Mouse (Mus musculus) midbrain, embryonic 15.5 days (tissue): ENCODE results near the gene Cdh8. TPM values are rescaled to one million over a fixed set of nuclear protein-coding genes. Genes with fewer than 3 reads are reported as not detected.

Experiments used
- ATAC-seq: fragments of 200-750 bp; cut with Nextera tagmentation; replicated peaks from 2 replicates; pipeline ENCODE4 v1.8.0; 2017; ENCODE audit warnings: moderate TSS enrichment
- H3K27ac ChIP-seq: fragments of 300-500 bp; sonication (generic); 2 replicates; pipeline ENCODE4 v1.5.1; 2015; ENCODE audit warnings: mild to moderate bottlenecking, inconsistent platforms
- H3K27me3 ChIP-seq: fragments of 300-500 bp; sonication (generic); replicated peaks from 2 replicates; pipeline ENCODE4 v1.6.1; 2015; ENCODE audit warnings: inconsistent platforms
- H3K36me3 ChIP-seq: fragments of 300-500 bp; sonication (generic); replicated peaks from 2 replicates; pipeline ENCODE4 v1.6.1; 2015; ENCODE audit warnings: inconsistent platforms
- H3K4me1 ChIP-seq: fragments of 300-500 bp; sonication (generic); 2 replicates; pipeline ENCODE4 v1.6.1; 2015; ENCODE audit warnings: inconsistent platforms
- H3K4me2 ChIP-seq: fragments of 300-500 bp; sonication (generic); 2 replicates; pipeline ENCODE4 v1.6.1; 2015; ENCODE audit warnings: inconsistent platforms, mild to moderate bottlenecking, moderate library complexity
- H3K4me3 ChIP-seq: fragments of 300-500 bp; sonication (generic); 2 replicates; pipeline ENCODE4 v1.5.1; 2015; ENCODE audit warnings: mild to moderate bottlenecking, inconsistent platforms
- H3K9ac ChIP-seq: fragments of 300-500 bp; sonication (generic); 2 replicates; pipeline ENCODE4 v1.6.1; 2015; ENCODE audit warnings: mild to moderate bottlenecking, inconsistent platforms
- H3K9me3 ChIP-seq: fragments of 300-500 bp; sonication (generic); 2 replicates; pipeline ENCODE4 v1.6.1; 2016; ENCODE audit warnings: inconsistent platforms
- WGBS: fragments of 180-500 bp; shearing (Covaris S2); methylation state at CpG from one replicate; pipeline ENCODE4 v1.1.7; 2015; ENCODE audit warnings: mixed read lengths; 5-methylcytosine and 5-hydroxymethylcytosine counted together
- polyA plus RNA-seq: library from polyadenylated mRNA; unstranded; fragments of >200 nt; fragmentation: Nextera tagmentation; extraction: Ambion mirVana; gene quantifications from 2 replicates; pipeline ENCODE4 v1.2.1, GENCODE M21; 2015

Gene Cdh8
- 60.1 and 68.4 TPM in 2 replicates for polyA plus RNA-seq

GRCm38 (mm10) chr8:99415966-99416781 lies at the start of gene Cdh8:
TSS of gene Cdh8 (minus strand) at chr8:99416471.
- Histone ChIP-seq H3K27me3 (no peaks in the 10 kb centered on the region), H3K27ac (peak within 1 kb of the TSS; percentile 77), H3K4me3 (peak within 1 kb of the TSS; percentile 72), H3K9ac (peak within 1 kb of the TSS; percentile 52), H3K9me3 (no peaks in the 10 kb centered on the region), H3K4me1 (peaks cover 8% of the 10 kb centered on the region), H3K36me3 (no peaks in the 10 kb centered on the region), H3K4me2 (peak within 1 kb of the TSS; percentile 86)
- ATAC-seq: peak; percentile 90
- WGBS: under 1% methylated on average over 58 of the region's 58 CpGs

GRCm38 (mm10) chr8:99446506-99446905 lies 30.2 kb upstream of the Cdh8 start:
- no peaks in the 10 kb centered on the region for H3K9me3 ChIP-seq
- no peak overlapping the region for H3K4me3 ChIP-seq
- no peak overlapping the region for H3K27ac ChIP-seq
- no peaks in the 10 kb centered on the region for H3K36me3 ChIP-seq
- no peaks in the 10 kb centered on the region for H3K4me1 ChIP-seq
- ATAC-seq: no peak
- H3K4me2 ChIP-seq: no peak overlapping the region
- no peaks in the 10 kb centered on the region for H3K27me3 ChIP-seq
- H3K9ac ChIP-seq: no peak overlapping the region
- 88% methylated on average over 1 of the region's 1 CpGs for WGBS

GRCm38 (mm10) chr8:99425901-99426300 lies 9.6 kb upstream of the Cdh8 start:
- no peaks in the 10 kb centered on the region for H3K9me3 ChIP-seq
- H3K4me1 ChIP-seq: 0 out of 2 replicates have a peak, but pooled peaks cover 8% of the 10 kb centered on the region
- H3K9ac ChIP-seq: no peak overlapping the region
- no peak overlapping the region for H3K4me3 ChIP-seq
- H3K27ac ChIP-seq: no peak overlapping the region
- no peaks in the 10 kb centered on the region for H3K27me3 ChIP-seq
- no peaks in the 10 kb centered on the region for H3K36me3 ChIP-seq
- H3K4me2 ChIP-seq: no peak overlapping the region
- no peak for ATAC-seq
- WGBS: 82% methylated on average over 4 of the region's 4 CpGs

GRCm38 (mm10) chr8:99421516-99421915 lies 5.2 kb upstream of the Cdh8 start:
- Histone ChIP-seq H3K27ac (no peak overlapping the region), H3K27me3 (no peaks in the 10 kb centered on the region), H3K4me3 (peak overlapping the region; percentile 23), H3K36me3 (no peaks in the 10 kb centered on the region), H3K4me1 (peaks cover 11% of the 10 kb centered on the region), H3K4me2 (peak overlapping the region; percentile 43), H3K9me3 (no peaks in the 10 kb centered on the region), H3K9ac (peak overlapping the region; percentile 32)
- 10% methylated on average over 7 of the region's 7 CpGs for WGBS
- ATAC-seq: no peak

- Histone ChIP-seq H3K36me3 (no peaks in the 10 kb centered on the region), H3K4me3 (no peak overlapping the region), H3K27me3 (no peaks in the 10 kb centered on the region), H3K4me2 (no peak overlapping the region), H3K27ac (no peak overlapping the region), H3K9me3 (no peaks in the 10 kb centered on the region), H3K9ac (no peak overlapping the region), H3K4me1 (peaks cover 13% of the 10 kb centered on the region)
- no peak for ATAC-seq
- WGBS: 88% methylated on average over 4 of the region's 4 CpGs
Observed at GRCm38 (mm10) chr8:99419726-99420125, 3.5 kb upstream of the Cdh8 start.

- 0 out of 2 replicates have a peak, but pooled peaks have one; percentile 28 for ATAC-seq
- peak overlapping the region; percentile 72 for H3K4me3 ChIP-seq
- H3K9me3 ChIP-seq: no peaks in the 10 kb centered on the region
- no peaks in the 10 kb centered on the region for H3K36me3 ChIP-seq
- H3K4me2 ChIP-seq: peak overlapping the region; percentile 86
- no peaks in the 10 kb centered on the region for H3K27me3 ChIP-seq
- 11% methylated on average over 7 of the region's 7 CpGs for WGBS
- H3K9ac ChIP-seq: peak overlapping the region; percentile 52; the same call in 1 of the 2 replicates
- peaks cover 16% of the 10 kb centered on the region for H3K4me1 ChIP-seq
- H3K27ac ChIP-seq: peak overlapping the region; percentile 77; the same call in 1 of the 2 replicates
Observed at GRCm38 (mm10) chr8:99417456-99417855, 1.2 kb upstream of the Cdh8 start.

GRCm38 (mm10) chr8:99415076-99415965 lies 950 bp downstream of the Cdh8 start:
- Histone ChIP-seq H3K27ac (peak overlapping the region; percentile 77), H3K27me3 (no peaks in the 10 kb centered on the region), H3K9ac (peak overlapping the region; percentile 52), H3K4me3 (peak overlapping the region; percentile 72), H3K4me1 (peaks cover 8% of the 10 kb centered on the region), H3K4me2 (peak overlapping the region; percentile 86), H3K9me3 (no peaks in the 10 kb centered on the region), H3K36me3 (no peaks in the 10 kb centered on the region)
- WGBS: under 1% methylated on average over 48 of the region's 48 CpGs
- peak; percentile 58 for ATAC-seq

- Histone ChIP-seq H3K9ac (peak overlapping the region; percentile 52), H3K4me3 (peak overlapping the region; percentile 72), H3K27me3 (no peaks in the 10 kb centered on the region), H3K36me3 (no peaks in the 10 kb centered on the region), H3K9me3 (no peaks in the 10 kb centered on the region), H3K4me1 (peaks cover 8% of the 10 kb centered on the region), H3K4me2 (peak overlapping the region; percentile 86), H3K27ac (peak overlapping the region; percentile 77)
- 0 out of 2 replicates have a peak, but pooled peaks have one; percentile 15 for ATAC-seq
- under 1% methylated on average over 9 of the region's 9 CpGs for WGBS
Observed at GRCm38 (mm10) chr8:99414483-99414921, 1.8 kb downstream of the Cdh8 start.

GRCm38 (mm10) chr8:99413877-99414482 lies 2.3 kb downstream of the Cdh8 start:
- 8% methylated on average over 10 of the region's 10 CpGs for WGBS

GRCm38 (mm10) chr8:99393908-99394307 lies 22.4 kb downstream of the Cdh8 start:
- Histone ChIP-seq H3K27ac (no peak overlapping the region), H3K4me3 (no peak overlapping the region), H3K4me2 (no peak overlapping the region), H3K9ac (no peak overlapping the region), H3K36me3 (no peaks in the 10 kb centered on the region), H3K27me3 (no peaks in the 10 kb centered on the region), H3K9me3 (no peaks in the 10 kb centered on the region), H3K4me1 (no peaks in the 10 kb centered on the region)
- 79% methylated on average over 4 of the region's 4 CpGs for WGBS
- ATAC-seq: no peak

More at GRCm38 (mm10) chr8:99413877-99414482, 2.3 kb downstream of the Cdh8 start:
- Histone ChIP-seq H3K4me2 (peak overlapping the region; percentile 86), H3K27me3 (no peaks in the 10 kb centered on the region), H3K4me1 (peaks cover 8% of the 10 kb centered on the region), H3K9ac (peak overlapping the region; percentile 52), H3K9me3 (no peaks in the 10 kb centered on the region), H3K27ac (peak overlapping the region; percentile 77), H3K4me3 (peak overlapping the region; percentile 72), H3K36me3 (no peaks in the 10 kb centered on the region)
- no peak for ATAC-seq

- Histone ChIP-seq H3K4me2 (no peak overlapping the region), H3K27me3 (no peaks in the 10 kb centered on the region), H3K4me3 (no peak overlapping the region), H3K36me3 (no peaks in the 10 kb centered on the region), H3K9ac (no peak overlapping the region), H3K27ac (no peak overlapping the region), H3K4me1 (no peaks in the 10 kb centered on the region), H3K9me3 (no peaks in the 10 kb centered on the region)
- ATAC-seq: no peak
- 91% methylated on average over 5 of the region's 5 CpGs for WGBS
Observed at GRCm38 (mm10) chr8:99370104-99370503, 46.2 kb downstream of the Cdh8 start.

- no peak overlapping the region for H3K4me2 ChIP-seq
- no peaks in the 10 kb centered on the region for H3K4me1 ChIP-seq
- WGBS: 79% methylated on average over 3 of the region's 3 CpGs
- no peaks in the 10 kb centered on the region for H3K27me3 ChIP-seq
- H3K9ac ChIP-seq: no peak overlapping the region
- H3K9me3 ChIP-seq: no peaks in the 10 kb centered on the region
- H3K4me3 ChIP-seq: no peak overlapping the region
- no peak for ATAC-seq
- H3K27ac ChIP-seq: no peak overlapping the region
- H3K36me3 ChIP-seq: no peaks in the 10 kb centered on the region
Observed at GRCm38 (mm10) chr8:99369166-99369565, 47.1 kb downstream of the Cdh8 start.
